Mouse (Mus musculus): Measurements from ENCODE around the gene Aggf1.

DNA sequence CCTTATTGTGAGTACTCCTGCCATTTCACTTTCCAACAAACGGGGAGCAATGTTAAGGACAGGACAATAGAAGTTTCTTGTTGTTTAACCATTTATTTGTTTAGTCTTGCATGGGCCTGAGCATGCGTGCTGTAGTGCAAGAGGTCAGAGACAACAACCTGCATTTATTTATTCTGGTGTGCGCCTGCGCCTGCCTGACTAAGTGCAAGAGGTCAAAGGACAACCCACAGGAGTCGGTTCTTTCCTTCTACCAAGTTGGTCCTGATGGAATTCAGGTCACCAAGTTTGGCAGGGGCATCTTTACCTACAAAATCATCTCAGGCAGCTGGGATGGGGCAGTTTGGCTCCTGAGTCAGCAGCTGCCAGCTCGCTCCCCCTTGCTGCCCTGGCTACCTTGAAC is 29.3 kb downstream of the Aggf1 start:
- TF ChIP-seq CTCF (IDR thresholded peaks at IDR 0.05; ENCODE audit: control insufficient read depth, insufficient read depth, insufficient replicate concordance, low read depth, low read length) (no peak), POLR2A (IDR thresholded peaks at IDR 0.05; ENCODE audit: control insufficient read depth, low read depth, low read length) (no peak)

Data from testis, adult 2 months (tissue).